Mouse (Mus musculus) liver, embryonic 15.5 days (tissue): ENCODE data around the gene Card19. TPM values are rescaled to one million over a fixed set of nuclear protein-coding genes. Genes with fewer than 3 reads are reported as not detected.

Experiments used
- ATAC-seq: fragments of 200-750 bp; cut with Nextera tagmentation; 2 replicates; pipeline ENCODE4 v1.8.0; 2017; ENCODE audit warnings: moderate number of reproducible peaks, mild to moderate bottlenecking, moderate library complexity; ENCODE audit not compliant: insufficient read depth
- H3K27ac ChIP-seq: fragments of 300-500 bp; sonication (generic); replicated peaks from 2 replicates; pipeline ENCODE4 v1.5.1; 2015; ENCODE audit warnings: mild to moderate bottlenecking, inconsistent platforms
- H3K27me3 ChIP-seq: fragments of 300-500 bp; sonication (generic); 2 replicates; pipeline ENCODE4 v1.6.1; 2015; ENCODE audit warnings: mild to moderate bottlenecking, inconsistent platforms
- H3K36me3 ChIP-seq: fragments of 300-500 bp; sonication (generic); replicated peaks from 2 replicates; pipeline ENCODE4 v1.6.1; 2015; ENCODE audit warnings: moderate library complexity, mild to moderate bottlenecking, inconsistent platforms
- H3K4me1 ChIP-seq: fragments of 300-500 bp; sonication (generic); replicated peaks from 2 replicates; pipeline ENCODE4 v1.6.1; 2015; ENCODE audit warnings: inconsistent platforms
- H3K4me2 ChIP-seq: fragments of 300-500 bp; sonication (generic); 2 replicates; pipeline ENCODE4 v1.6.1; 2015; ENCODE audit warnings: moderate library complexity, mild to moderate bottlenecking, inconsistent platforms
- H3K4me3 ChIP-seq: fragments of 300-500 bp; sonication (generic); replicated peaks from 2 replicates; pipeline ENCODE4 v1.5.1; 2015; ENCODE audit warnings: mild to moderate bottlenecking, inconsistent platforms
- H3K9ac ChIP-seq: fragments of 300-500 bp; sonication (generic); 2 replicates; pipeline ENCODE4 v1.6.1; 2015; ENCODE audit warnings: moderate library complexity, mild to moderate bottlenecking, inconsistent platforms
- H3K9me3 ChIP-seq: fragments of 300-500 bp; sonication (generic); replicated peaks from 2 replicates; pipeline ENCODE4 v1.6.1; 2016; ENCODE audit warnings: inconsistent platforms
- WGBS: fragments of 180-500 bp; shearing (Covaris S2); methylation state at CpG from one replicate; pipeline ENCODE4 v1.1.7; 2015; ENCODE audit warnings: mixed read lengths; ENCODE audit not compliant: insufficient replicate concordance; 5-methylcytosine and 5-hydroxymethylcytosine counted together
- polyA plus RNA-seq: library from polyadenylated mRNA; unstranded; fragments of >200 nt; fragmentation: Nextera tagmentation; extraction: Ambion mirVana; gene quantifications from 2 replicates; pipeline ENCODE4 v1.2.1, GENCODE M21; 2015

The Card19 gene
- polyA plus RNA-seq, 1 experiment from 2014 or later, result 15.0 TPM

- Histone ChIP-seq H3K4me3 (no peak overlapping the region), H3K9ac (no peak overlapping the region), H3K4me1 (peaks cover 36% of the 10 kb centered on the region), H3K27ac (no peak overlapping the region), H3K36me3 (peaks cover 19% of the 10 kb centered on the region), H3K9me3 (no peaks in the 10 kb centered on the region), H3K4me2 (no peak overlapping the region), H3K27me3 (no peaks in the 10 kb centered on the region)
- 78% methylated on average over 13 of the region's 13 CpGs for WGBS
- no peak for ATAC-seq
Measured at GRCm38 (mm10) chr13:49194811-49195210, 21.0 kb downstream of the Card19 start.

GRCm38 (mm10) chr13:49193650-49194049 lies 22.2 kb downstream of the Card19 start:
- WGBS, result 81% methylated on average over 17 of the region's 17 CpGs

GRCm38 (mm10) chr13:49192156-49192855 lies 23.5 kb downstream of the Card19 start:
- H3K4me3 ChIP-seq, result no peak overlapping the region
- WGBS, result 61% methylated on average over 16 of the region's 16 CpGs
- peaks cover 13% of the 10 kb centered on the region for H3K36me3 ChIP-seq
- ATAC-seq, result no peak
- 0 out of 2 replicates have a peak overlapping the region, but pooled peaks have one; percentile 26 for H3K27ac ChIP-seq
- no peaks in the 10 kb centered on the region for H3K9me3 ChIP-seq
- peaks cover 60% of the 10 kb centered on the region for H3K4me1 ChIP-seq
- H3K9ac ChIP-seq, result no peak overlapping the region
- no peaks in the 10 kb centered on the region for H3K27me3 ChIP-seq
- H3K4me2 ChIP-seq, result no peak overlapping the region

More at GRCm38 (mm10) chr13:49193650-49194049, 22.2 kb downstream of the Card19 start:
- Histone ChIP-seq H3K4me2 (no peak overlapping the region), H3K4me3 (no peak overlapping the region), H3K4me1 (peaks cover 47% of the 10 kb centered on the region), H3K9ac (no peak overlapping the region), H3K9me3 (no peaks in the 10 kb centered on the region), H3K36me3 (peaks cover 19% of the 10 kb centered on the region), H3K27me3 (no peaks in the 10 kb centered on the region), H3K27ac (no peak overlapping the region)
- ATAC-seq, result no peak

GRCm38 (mm10) chr13:49191673-49192035 lies 24.2 kb downstream of the Card19 start:
- Histone ChIP-seq H3K9me3 (no peaks in the 10 kb centered on the region), H3K27me3 (no peaks in the 10 kb centered on the region), H3K9ac (no peak overlapping the region), H3K4me3 (no peak overlapping the region), H3K4me1 (peaks cover 65% of the 10 kb centered on the region), H3K27ac (peak overlapping the region; percentile 26; the same call in 1 of the 2 replicates), H3K4me2 (no peak overlapping the region), H3K36me3 (peaks cover 13% of the 10 kb centered on the region)
- 25% methylated on average over 5 of the region's 5 CpGs for WGBS
- ATAC-seq, result no peak

GRCm38 (mm10) chr13:49190876-49191672 lies 24.8 kb downstream of the Card19 start:
- peaks cover 65% of the 10 kb centered on the region for H3K4me1 ChIP-seq
- H3K4me2 ChIP-seq, result peak overlapping the region; percentile 3; the same call in 1 of the 2 replicates
- H3K27ac ChIP-seq, result peak overlapping the region; percentile 56; the same call in 1 of the 2 replicates
- WGBS, result 47% methylated on average over 7 of the region's 7 CpGs
- H3K36me3 ChIP-seq, result peaks cover 9% of the 10 kb centered on the region
- no peak overlapping the region for H3K4me3 ChIP-seq
- no peak overlapping the region for H3K9ac ChIP-seq
- H3K9me3 ChIP-seq, result no peaks in the 10 kb centered on the region
- ATAC-seq, result no peak
- no peaks in the 10 kb centered on the region for H3K27me3 ChIP-seq

- H3K4me2 ChIP-seq, result peak overlapping the region; percentile 20
- H3K9ac ChIP-seq, result no peak overlapping the region
- H3K36me3 ChIP-seq, result peaks cover 1% of the 10 kb centered on the region; the same call in 1 of the 2 replicates
- H3K4me3 ChIP-seq, result no peak overlapping the region
- H3K4me1 ChIP-seq, result peaks cover 61% of the 10 kb centered on the region
- H3K27me3 ChIP-seq, result no peaks in the 10 kb centered on the region
- 33% methylated on average over 12 of the region's 12 CpGs for WGBS
- ATAC-seq, result no peak
- H3K9me3 ChIP-seq, result no peaks in the 10 kb centered on the region
- peak overlapping the region; percentile 57 for H3K27ac ChIP-seq
Measured at GRCm38 (mm10) chr13:49189970-49190870, 25.6 kb downstream of the Card19 start.

- Histone ChIP-seq H3K4me3 (peak overlapping the region; percentile 78; the same call in 1 of the 2 replicates), H3K9ac (no peak overlapping the region; the same call in 1 of the 2 replicates), H3K4me2 (peak overlapping the region; percentile 99), H3K27ac (peak overlapping the region; percentile 86; the same call in 1 of the 2 replicates), H3K27me3 (no peaks in the 10 kb centered on the region), H3K4me1 (peaks cover 61% of the 10 kb centered on the region), H3K9me3 (no peaks in the 10 kb centered on the region), H3K36me3 (no peaks in the 10 kb centered on the region)
- no peak for ATAC-seq
- WGBS, result 51% methylated on average over 2 of the region's 2 CpGs
Measured at GRCm38 (mm10) chr13:49188966-49189360, 26.9 kb downstream of the Card19 start.

- H3K9me3 ChIP-seq, result no peaks in the 10 kb centered on the region
- peaks cover 66% of the 10 kb centered on the region for H3K4me1 ChIP-seq
- peak overlapping the region; percentile 72 for H3K9ac ChIP-seq
- WGBS, result 16% methylated on average over 15 of the region's 15 CpGs
- no peaks in the 10 kb centered on the region for H3K36me3 ChIP-seq
- no peak for ATAC-seq
- peak overlapping the region; percentile 86 for H3K27ac ChIP-seq
- H3K4me2 ChIP-seq, result peak overlapping the region; percentile 99
- H3K4me3 ChIP-seq, result peak overlapping the region; percentile 78
- H3K27me3 ChIP-seq, result no peaks in the 10 kb centered on the region
Measured at GRCm38 (mm10) chr13:49188219-49188965, 27.4 kb downstream of the Card19 start.

GRCm38 (mm10) chr13:49187288-49188218 lies 28.3 kb downstream of the Card19 start, which contains the start of gene Ninj1:
TSS of gene Ninj1 (plus strand) at chr13:49187485.
- H3K9me3 ChIP-seq, result no peaks in the 10 kb centered on the region
- no peaks in the 10 kb centered on the region for H3K36me3 ChIP-seq
- H3K9ac ChIP-seq, result peak within 1 kb of the TSS; percentile 72
- peak within 1 kb of the TSS; percentile 86 for H3K27ac ChIP-seq
- no peaks in the 10 kb centered on the region for H3K27me3 ChIP-seq
- H3K4me3 ChIP-seq, result peak within 1 kb of the TSS; percentile 78
- ATAC-seq, result peak; percentile 86
- 1% methylated on average over 87 of the region's 87 CpGs for WGBS
- peaks cover 64% of the 10 kb centered on the region for H3K4me1 ChIP-seq
- peak within 1 kb of the TSS; percentile 99 for H3K4me2 ChIP-seq
